Mouse (Mus musculus) midbrain, embryonic 13.5 days (tissue): ENCODE measurements around the gene Gm5431. TPM values are rescaled to one million over a fixed set of nuclear protein-coding genes. Genes with fewer than 3 reads are reported as not detected.
"Not testable (repeated sequence)": the region's sequence is repeated elsewhere in the genome, so short reads cannot be mapped to it uniquely, and the experiment has no call there.

ENCODE experiments used
- ATAC-seq: fragments of 200-750 bp; cut with Nextera tagmentation; 2 replicates; pipeline ENCODE4 v1.8.0; 2017; ENCODE audit warnings: mild to moderate bottlenecking, moderate TSS enrichment, moderate library complexity
- H3K27ac ChIP-seq: fragments of 300-500 bp; sonication (generic); 2 replicates; pipeline ENCODE4 v1.5.1; 2015; ENCODE audit warnings: inconsistent platforms, mild to moderate bottlenecking, moderate library complexity
- H3K27me3 ChIP-seq: fragments of 300-500 bp; sonication (generic); 2 replicates; pipeline ENCODE4 v1.6.1; 2015; ENCODE audit warnings: mild to moderate bottlenecking, inconsistent platforms
- H3K36me3 ChIP-seq: fragments of 300-500 bp; sonication (generic); 2 replicates; pipeline ENCODE4 v1.6.1; 2015; ENCODE audit warnings: mild to moderate bottlenecking, inconsistent platforms
- H3K4me1 ChIP-seq: fragments of 300-500 bp; sonication (generic); replicated peaks from 2 replicates; pipeline ENCODE4 v1.6.1; 2015; ENCODE audit warnings: inconsistent platforms
- H3K4me2 ChIP-seq: fragments of 300-500 bp; sonication (generic); replicated peaks from 2 replicates; pipeline ENCODE4 v1.6.1; 2015; ENCODE audit warnings: moderate library complexity, mild to moderate bottlenecking, inconsistent platforms
- H3K4me3 ChIP-seq: fragments of 300-500 bp; sonication (generic); replicated peaks from 2 replicates; pipeline ENCODE4 v1.5.1; 2015; ENCODE audit warnings: mild to moderate bottlenecking, inconsistent platforms
- H3K9ac ChIP-seq: fragments of 300-500 bp; sonication (generic); replicated peaks from 2 replicates; pipeline ENCODE4 v1.6.1; 2015; ENCODE audit warnings: mild to moderate bottlenecking, inconsistent platforms
- H3K9me3 ChIP-seq: fragments of 300-500 bp; sonication (generic); 2 replicates; pipeline ENCODE4 v1.6.1; 2016; ENCODE audit warnings: mild to moderate bottlenecking, inconsistent platforms
- WGBS: fragments of 180-500 bp; shearing (Covaris S2); methylation state at CpG from one replicate; pipeline ENCODE4 v1.1.7; 2015; 5-methylcytosine and 5-hydroxymethylcytosine counted together
- polyA plus RNA-seq: library from polyadenylated mRNA; unstranded; fragments of >200 nt; fragmentation: Nextera tagmentation; extraction: Ambion mirVana; gene quantifications from 2 replicates; pipeline ENCODE4 v1.2.1, GENCODE M21; 2015

The Gm5431 gene
- polyA plus RNA-seq, 1 experiment from 2014 or later, result 0.17 TPM

DNA sequence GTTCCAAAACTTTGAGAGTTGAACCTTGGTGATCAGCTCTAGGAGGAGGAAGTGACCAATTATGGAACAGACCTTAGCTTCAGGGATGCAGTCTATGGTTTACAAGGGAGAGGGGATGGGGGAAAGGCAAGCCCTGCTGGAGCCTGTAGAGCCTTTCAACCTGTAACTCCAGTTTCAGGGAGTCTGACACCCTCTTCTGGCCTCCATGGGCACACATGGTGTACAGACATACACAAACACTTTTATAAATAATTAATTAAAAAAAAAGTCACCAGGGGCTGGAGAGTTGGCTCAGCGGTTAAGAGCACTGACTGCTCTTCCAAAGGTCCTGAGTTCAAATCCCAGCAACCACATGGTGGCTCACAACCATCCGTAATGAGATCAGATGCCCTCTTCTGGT lies 55.7 kb downstream of the Gm5431 start:
- H3K9me3 ChIP-seq, H3K9ac ChIP-seq, H3K4me3 ChIP-seq, H3K4me2 ChIP-seq, H3K36me3 ChIP-seq, ATAC-seq, H3K27ac ChIP-seq, H3K4me1 ChIP-seq: not testable (repeated sequence)
- 87% methylated on average over 2 of the region's 2 CpGs for WGBS
- H3K27me3 ChIP-seq, result peaks cover 20% of the 10 kb centered on the region

DNA sequence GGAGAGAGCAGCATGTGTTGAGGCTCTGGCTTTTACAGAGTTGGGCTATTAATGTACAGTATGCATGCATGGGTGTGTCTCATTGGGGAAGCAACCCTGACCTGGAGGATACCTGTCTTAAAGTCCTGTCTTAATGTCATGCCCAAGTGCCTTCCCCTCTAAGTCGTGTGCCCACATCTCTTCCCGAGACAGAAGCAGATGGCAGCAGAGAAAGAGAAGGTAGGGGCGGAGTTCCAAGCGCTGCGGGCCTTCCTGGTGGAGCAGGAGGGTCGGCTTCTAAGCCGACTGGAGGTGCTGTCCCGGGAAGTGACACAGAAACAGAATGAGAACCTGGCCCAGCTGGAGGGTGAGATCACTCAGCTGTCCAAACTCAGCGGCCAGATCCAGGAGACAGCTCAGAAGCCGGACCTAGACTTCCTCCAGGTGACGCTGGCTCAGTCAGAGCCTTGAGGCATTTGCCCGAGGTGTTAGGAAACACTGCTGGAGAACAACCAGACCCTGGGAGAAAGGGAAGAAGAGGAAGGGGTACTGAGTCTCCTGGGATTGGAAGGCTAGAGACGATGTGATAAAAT lies 56.7 kb downstream of the Gm5431 start:
- no peaks in the 10 kb centered on the region for H3K4me1 ChIP-seq
- H3K36me3 ChIP-seq, result no peaks in the 10 kb centered on the region
- H3K4me3 ChIP-seq, result no peak overlapping the region
- 41% methylated on average over 13 of the region's 13 CpGs for WGBS
- no peak overlapping the region for H3K9ac ChIP-seq
- H3K27me3 ChIP-seq, result peaks cover 22% of the 10 kb centered on the region
- H3K4me2 ChIP-seq, result no peak overlapping the region
- H3K9me3 ChIP-seq, result no peaks in the 10 kb centered on the region
- ATAC-seq, result no peak
- H3K27ac ChIP-seq, result no peak overlapping the region

DNA sequence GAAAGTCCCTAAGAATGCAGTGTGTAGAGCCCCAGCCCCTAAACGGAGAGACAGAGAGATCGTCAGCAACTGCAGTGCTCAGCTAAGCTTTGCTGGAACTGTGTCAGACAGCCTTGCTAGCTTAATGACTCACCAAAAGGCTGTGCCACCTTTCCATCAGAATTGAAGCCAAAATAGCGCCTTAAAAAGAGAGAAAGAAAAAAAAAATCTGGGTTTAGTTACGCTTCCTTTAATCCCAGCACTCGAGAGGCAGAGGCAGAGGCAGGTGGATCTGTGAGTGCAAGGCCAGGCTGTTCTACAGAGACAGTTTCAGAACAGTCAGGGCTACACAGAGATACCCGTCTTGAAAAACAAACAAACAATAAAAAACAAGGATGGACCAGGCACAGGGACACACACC lies 57.7 kb downstream of the Gm5431 start:
- Histone ChIP-seq H3K9me3 (no peaks in the 10 kb centered on the region), H3K4me1 (no peaks in the 10 kb centered on the region), H3K27me3 (peaks cover 24% of the 10 kb centered on the region), H3K27ac (no peak overlapping the region), H3K36me3 (no peaks in the 10 kb centered on the region), H3K4me3 (no peak overlapping the region), H3K4me2 (no peak overlapping the region), H3K9ac (no peak overlapping the region)
- ATAC-seq, result no peak
- WGBS, result 54% methylated on average over 6 of the region's 6 CpGs

- Histone ChIP-seq H3K9ac (no peak overlapping the region), H3K27ac (no peak overlapping the region), H3K27me3 (peaks cover 26% of the 10 kb centered on the region), H3K4me1 (peaks cover 6% of the 10 kb centered on the region), H3K4me2 (no peak overlapping the region), H3K36me3 (no peaks in the 10 kb centered on the region), H3K4me3 (no peak overlapping the region), H3K9me3 (no peaks in the 10 kb centered on the region)
- no peak for ATAC-seq
- 84% methylated on average over 11 of the region's 11 CpGs for WGBS
These were observed 58.8 kb downstream of the Gm5431 start for GRCm38 (mm10) chr11:48843202-48843601.

DNA sequence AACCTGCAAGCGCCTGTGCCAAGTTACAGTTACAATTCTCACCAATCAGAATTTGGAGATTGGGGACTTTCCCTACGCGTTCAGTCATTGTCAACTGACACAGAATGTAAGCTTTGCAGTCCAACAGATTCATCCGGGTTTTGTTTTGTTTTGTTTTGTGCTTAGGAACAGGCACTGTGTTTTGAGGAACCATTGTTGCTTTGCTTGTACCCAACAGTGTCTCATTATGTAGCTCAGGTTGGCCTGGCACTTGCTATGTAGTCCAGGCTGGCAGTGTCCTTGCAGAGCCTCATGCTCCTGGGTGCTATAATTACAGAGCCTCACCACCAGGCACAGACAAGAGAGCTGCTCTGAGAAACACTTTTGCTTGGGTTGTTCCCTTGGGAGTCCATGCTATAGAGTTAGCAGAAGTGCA lies 59.6 kb downstream of the Gm5431 start:
- Histone ChIP-seq H3K27ac (no peak overlapping the region), H3K4me2 (no peak overlapping the region), H3K4me3 (no peak overlapping the region), H3K9me3 (no peaks in the 10 kb centered on the region), H3K36me3 (no peaks in the 10 kb centered on the region), H3K27me3 (peaks cover 23% of the 10 kb centered on the region; the same call in 1 of the 2 replicates), H3K9ac (no peak overlapping the region), H3K4me1 (peaks cover 10% of the 10 kb centered on the region)
- no peak for ATAC-seq
- WGBS, result 86% methylated on average over 4 of the region's 4 CpGs

DNA sequence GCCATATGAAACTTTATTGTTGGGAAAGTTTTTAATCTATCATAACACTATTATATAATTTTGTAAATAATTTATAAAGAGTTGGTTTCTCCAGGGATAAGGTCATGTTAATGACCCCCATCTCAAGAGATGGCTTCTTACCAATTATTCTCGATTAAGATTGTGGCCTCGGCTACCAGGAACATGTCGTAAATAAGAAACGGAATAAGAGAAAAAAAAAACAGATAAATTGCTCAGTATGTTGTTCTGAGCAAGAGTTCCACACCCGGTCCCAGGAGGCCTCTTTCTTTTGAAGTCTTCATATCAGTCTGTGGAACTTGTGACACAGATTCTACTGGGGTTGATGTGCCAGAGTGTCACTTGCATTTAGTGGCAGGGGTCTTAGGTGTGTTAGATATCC lies 60.8 kb downstream of the Gm5431 start:
- Histone ChIP-seq H3K27ac (no peak overlapping the region), H3K27me3 (peaks cover 32% of the 10 kb centered on the region)
- 92% methylated on average over 5 of the region's 5 CpGs for WGBS

GRCm38 (mm10) chr11:48840805-48841204 lies 61.2 kb downstream of the Gm5431 start:
- ATAC-seq, result no peak
- Histone ChIP-seq H3K27me3 (peaks cover 36% of the 10 kb centered on the region), H3K27ac (no peak overlapping the region), H3K9ac (no peak overlapping the region), H3K4me1 (peaks cover 15% of the 10 kb centered on the region), H3K4me3 (no peak overlapping the region), H3K9me3 (no peaks in the 10 kb centered on the region), H3K4me2 (no peak overlapping the region), H3K36me3 (no peaks in the 10 kb centered on the region)

More for the DNA sequence above, 60.8 kb downstream of the Gm5431 start:
- Histone ChIP-seq H3K9ac (no peak overlapping the region), H3K4me3 (no peak overlapping the region), H3K36me3 (no peaks in the 10 kb centered on the region), H3K9me3 (no peaks in the 10 kb centered on the region), H3K4me2 (no peak overlapping the region), H3K4me1 (peaks cover 15% of the 10 kb centered on the region)
- ATAC-seq, result no peak

DNA sequence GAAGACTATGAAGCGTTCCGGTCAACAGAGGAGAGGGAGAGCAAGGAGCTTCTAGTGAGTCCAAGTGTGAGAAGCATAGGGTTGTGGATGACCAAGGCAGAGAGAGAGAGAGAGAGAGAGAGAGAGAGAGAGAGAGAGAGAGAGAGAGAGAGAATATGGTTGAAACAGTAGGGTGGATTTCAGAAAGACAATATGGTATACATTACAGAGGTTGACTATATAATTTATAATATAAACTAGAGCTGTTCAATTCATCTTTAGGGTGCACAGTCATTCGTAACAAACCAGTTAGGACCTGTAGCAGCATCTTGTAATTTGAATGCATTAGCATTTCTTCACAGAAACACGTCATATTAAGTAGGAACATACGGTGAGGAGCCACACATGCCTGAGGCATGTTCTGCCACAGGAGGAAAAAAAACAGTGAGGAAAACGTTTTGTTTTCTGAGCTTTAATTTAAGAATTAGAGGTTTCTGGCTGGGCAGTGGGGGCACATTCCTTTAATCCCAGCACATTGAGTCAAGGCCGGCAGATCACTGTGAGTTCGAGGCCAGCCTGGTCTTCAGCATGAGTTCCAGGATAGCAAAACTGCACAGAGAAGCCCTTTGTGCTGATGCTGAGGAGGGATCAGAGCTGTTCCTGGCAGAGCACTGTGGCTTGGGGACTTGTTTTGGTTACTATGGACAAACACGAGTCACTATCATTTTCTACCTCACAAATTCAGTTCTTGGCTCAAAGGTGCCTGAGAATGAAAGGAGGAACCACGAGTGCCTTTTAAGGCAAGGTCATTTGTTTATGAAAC lies 62.9 kb downstream of the Gm5431 start:
- Histone ChIP-seq H3K4me2 (peak overlapping the region; percentile 87), H3K27ac (no peak overlapping the region), H3K9me3 (no peaks in the 10 kb centered on the region), H3K27me3 (peaks cover 40% of the 10 kb centered on the region), H3K9ac (no peak overlapping the region), H3K36me3 (no peaks in the 10 kb centered on the region), H3K4me3 (peak overlapping the region; percentile 88), H3K4me1 (peaks cover 15% of the 10 kb centered on the region)
- ATAC-seq, result no peak
- 65% methylated on average over 10 of the region's 10 CpGs for WGBS

DNA sequence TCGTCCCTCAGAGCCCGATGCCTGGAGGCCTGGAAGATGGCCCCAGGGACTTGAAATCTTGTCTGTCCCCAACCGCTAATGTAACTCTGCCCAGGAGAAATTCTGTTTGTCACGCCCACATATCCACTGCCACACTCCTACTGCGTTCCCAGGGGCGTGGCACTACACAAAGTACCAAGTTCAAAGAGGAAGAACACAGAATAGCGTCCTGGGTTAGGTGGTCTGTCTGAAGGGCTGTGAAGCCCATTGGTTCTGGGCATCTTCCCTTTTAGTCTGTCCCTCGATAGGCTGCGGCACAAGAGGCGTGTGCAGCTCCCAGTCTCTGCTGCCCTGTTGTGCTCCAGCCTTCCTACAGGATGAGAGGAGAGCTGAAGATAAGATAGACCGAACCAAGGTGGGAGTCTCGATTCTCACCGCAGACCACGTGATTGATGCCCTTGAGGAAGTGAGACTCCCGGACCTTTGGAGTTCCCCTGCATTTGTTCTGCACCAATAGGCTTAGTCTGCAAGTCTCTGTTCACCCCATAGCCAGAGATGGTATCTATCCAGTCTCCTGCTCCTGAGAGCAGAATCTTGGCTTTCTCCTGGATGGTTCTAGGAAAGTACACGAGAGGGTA lies 63.7 kb downstream of the Gm5431 start:
- Histone ChIP-seq H3K27me3 (peaks cover 40% of the 10 kb centered on the region), H3K4me2 (peak overlapping the region; percentile 87), H3K4me1 (peaks cover 15% of the 10 kb centered on the region), H3K36me3 (no peaks in the 10 kb centered on the region), H3K4me3 (peak overlapping the region; percentile 88), H3K9me3 (no peaks in the 10 kb centered on the region), H3K9ac (peak overlapping the region; percentile 79), H3K27ac (no peak overlapping the region)
- peak; percentile 40 for ATAC-seq
- WGBS, result 3% methylated on average over 16 of the region's 16 CpGs

Other genes with a start within 250 kb of the Gm5431 start
- gene Rack1, start 101.9 kb downstream of the Gm5431 start, polyA plus RNA-seq, result 472 and 473 TPM in 2 replicates
- gene Trim41, start 84.9 kb downstream of the Gm5431 start, polyA plus RNA-seq, result 6.9 and 7.0 TPM in 2 replicates
- 0.89 and 1.0 TPM in 2 replicates for gene Trim7, start 76.1 kb downstream of the Gm5431 start, polyA plus RNA-seq
- gene Gm12184, start 75.6 kb downstream of the Gm5431 start, polyA plus RNA-seq, result 3.4 and 3.6 TPM in 2 replicates
- 1.8 and 1.9 TPM in 2 replicates for gene Irgm1, start 30.5 kb downstream of the Gm5431 start, polyA plus RNA-seq
- gene Psme2b, start 44.0 kb upstream of the Gm5431 start, polyA plus RNA-seq, result 2.4 and 2.7 TPM in 2 replicates
- gene Olfr56, start 76.7 kb upstream of the Gm5431 start, polyA plus RNA-seq, result not detected in 2 replicates
- 0.24 and 0.31 TPM in 2 replicates for gene 9930111J21Rik1, start 77.2 kb upstream of the Gm5431 start, polyA plus RNA-seq
- gene Gm12185, start 90.0 kb upstream of the Gm5431 start, polyA plus RNA-seq, result not detected in 2 replicates
- not detected in 2 replicates for gene Tgtp1, start 92.0 kb upstream of the Gm5431 start, polyA plus RNA-seq
- 0.15 and 0.30 TPM in 2 replicates for gene 9930111J21Rik2, start 149.0 kb upstream of the Gm5431 start, polyA plus RNA-seq
- gene Tgtp2, start 162.0 kb upstream of the Gm5431 start, polyA plus RNA-seq, result not detected in 2 replicates
- 0.39 and 0.64 TPM in 2 replicates for gene Ifi47, start 174.4 kb upstream of the Gm5431 start, polyA plus RNA-seq
- not detected in 2 replicates for gene Olfr1396, start 212.7 kb upstream of the Gm5431 start, polyA plus RNA-seq
- not detected in 2 replicates for gene Olfr1395, start 240.1 kb upstream of the Gm5431 start, polyA plus RNA-seq